Mouse (Mus musculus): ENCODE data around the gene Gm11756. TPM values are rescaled to one million over a fixed set of nuclear protein-coding genes. Genes with fewer than 3 reads are reported as not detected.
"Not testable (repeated sequence)": the region's sequence is repeated elsewhere in the genome, so short reads cannot be mapped to it uniquely, and the experiment has no call there.

Gene Gm11756
- total RNA-seq (2021) (not detected), polyA plus RNA-seq (2012; rRNA removed) (not detected in 2 replicates)
- long read RNA-seq, result 0 reads

GRCm38 (mm10) chr4:73920660-73921059, at the start of gene Gm11756:
Gene Gm11756 (minus strand): TSS chr4:73920760.
- DNase-seq, result not testable (repeated sequence)

- DNase-seq, result no peak
These were observed 29.9 kb upstream of the Gm11756 start, which contains the start of gene 2310002L09Rik for GRCm38 (mm10) chr4:73950375-73950896. Gene 2310002L09Rik (minus strand): TSS chr4:73950846.

- not testable (repeated sequence) for DNase-seq
These were observed 14.7 kb downstream of the Gm11756 start, which contains the start of gene Gm13871 for GRCm38 (mm10) chr4:73905853-73906252. Gene Gm13871 (minus strand): TSS chr4:73905953.

- not testable (repeated sequence) for DNase-seq
These were observed 29.5 kb downstream of the Gm11756 start, which contains the start of gene Gm11757 for GRCm38 (mm10) chr4:73891012-73891411. Gene Gm11757 (minus strand): TSS chr4:73891112.

GRCm38 (mm10) chr4:73876166-73876565, 44.4 kb downstream of the Gm11756 start, which contains the start of gene Gm11758:
Gene Gm11758 (minus strand): TSS chr4:73876266.
- DNase-seq, result not testable (repeated sequence)

Other genes with a start within 250 kb of the Gm11756 start
- gene Gm428, start 237.2 kb downstream of the Gm11756 start, total RNA-seq (2021), result not detected
- not detected in 2 replicates for gene Gm428, start 237.2 kb downstream of the Gm11756 start, polyA plus RNA-seq (2012; rRNA removed)
- gene Rasef, start 129.8 kb downstream of the Gm11756 start, total RNA-seq (2021), result not detected
- gene Rasef, start 129.8 kb downstream of the Gm11756 start, polyA plus RNA-seq (2012; rRNA removed), result not detected in 2 replicates
- not detected for gene Gm11758, start 44.5 kb downstream of the Gm11756 start, total RNA-seq (2021)
- gene Gm11758, start 44.5 kb downstream of the Gm11756 start, polyA plus RNA-seq (2012; rRNA removed), result not detected in 2 replicates
- gene Gm11757, start 29.6 kb downstream of the Gm11756 start, total RNA-seq (2021), result not detected
- not detected in 2 replicates for gene Gm11757, start 29.6 kb downstream of the Gm11756 start, polyA plus RNA-seq (2012; rRNA removed)
- gene Gm13871, start 14.8 kb downstream of the Gm11756 start, total RNA-seq (2021), result not detected
- gene Gm13871, start 14.8 kb downstream of the Gm11756 start, polyA plus RNA-seq (2012; rRNA removed), result not detected in 2 replicates
- gene 2310002L09Rik, start 30.1 kb upstream of the Gm11756 start, total RNA-seq (2021), result not detected
- gene 2310002L09Rik, start 30.1 kb upstream of the Gm11756 start, polyA plus RNA-seq (2012; rRNA removed), result not detected in 2 replicates
- under 1 TPM; 0.37 to 0.38 TPM for gene Frmd3, start 92.7 kb upstream of the Gm11756 start, total RNA-seq (2021)
- gene Frmd3, start 92.7 kb upstream of the Gm11756 start, polyA plus RNA-seq (2012; rRNA removed), result 0.06 TPM in 1 of 2 replicates, not detected in the other

Measured in adrenal gland, adult 2 months (tissue).